Mouse (Mus musculus) left cerebral cortex, adult 11 months (tissue): ENCODE results near the gene Pipox.

Experiments
- DNase-seq: peaks from one replicate; pipeline ENCODE4 v3.0.0; 2022; ENCODE audit warnings: low spot score

Gene Pipox

GRCm38 (mm10) chr11:77847599-77848128, 46.2 kb downstream of the Pipox start:
- no peak for DNase-seq

- DNase-seq: no peak
Observed at GRCm38 (mm10) chr11:77843906-77844200, 50.0 kb downstream of the Pipox start.

GRCm38 (mm10) chr11:77843068-77843905, 50.6 kb downstream of the Pipox start:
- no peak for DNase-seq

- no peak for DNase-seq
Observed at GRCm38 (mm10) chr11:77840523-77841245, 53.2 kb downstream of the Pipox start.

GRCm38 (mm10) chr11:77837856-77838255, 56.0 kb downstream of the Pipox start:
- DNase-seq: no peak

- no peak for DNase-seq
Observed at GRCm38 (mm10) chr11:77836751-77837150, 57.1 kb downstream of the Pipox start.

GRCm38 (mm10) chr11:77836290-77836689, 57.6 kb downstream of the Pipox start:
- no peak for DNase-seq

- DNase-seq: no peak
Observed at GRCm38 (mm10) chr11:77835109-77835508, 58.8 kb downstream of the Pipox start.

- no peak for DNase-seq
Observed at GRCm38 (mm10) chr11:77832541-77832940, 61.4 kb downstream of the Pipox start.

- DNase-seq: no peak
Observed at GRCm38 (mm10) chr11:77830875-77831274, 63.0 kb downstream of the Pipox start.
